Mouse (Mus musculus): ENCODE measurements around the gene Uhrf1bp1.

GRCm38 (mm10) chr17:27856798-27857648, 782 bp downstream of the Uhrf1bp1 start:
- TF ChIP-seq ZC3H11A (IDR thresholded peaks at IDR 0.05; ENCODE audit: borderline replicate concordance, low read depth, low read length) = no peak
- TF ChIP-seq ZNF384 (IDR thresholded peaks at IDR 0.05; ENCODE audit: low read depth, low read length) = no peak
- TF ChIP-seq CHD2 (IDR thresholded peaks at IDR 0.05; ENCODE audit: low read depth, low read length) = no peak

All from ES-E14 (cell line).